Mouse (Mus musculus) erythroblast, embryonic 14.5 days (primary cell): Measurements from ENCODE around the gene Usp34.

ENCODE experiments used
- GATA1 ChIP-seq: IDR thresholded peaks from 2 replicates; pipeline ENCODE4 v1.6.1; 2012; ENCODE audit warnings: low read length, inconsistent platforms, mixed read lengths
- TAL1 ChIP-seq: IDR thresholded peaks from 3 replicates; pipeline ENCODE4 v1.6.1; 2012; ENCODE audit warnings: low read length, inconsistent platforms, mixed read lengths

DNA sequence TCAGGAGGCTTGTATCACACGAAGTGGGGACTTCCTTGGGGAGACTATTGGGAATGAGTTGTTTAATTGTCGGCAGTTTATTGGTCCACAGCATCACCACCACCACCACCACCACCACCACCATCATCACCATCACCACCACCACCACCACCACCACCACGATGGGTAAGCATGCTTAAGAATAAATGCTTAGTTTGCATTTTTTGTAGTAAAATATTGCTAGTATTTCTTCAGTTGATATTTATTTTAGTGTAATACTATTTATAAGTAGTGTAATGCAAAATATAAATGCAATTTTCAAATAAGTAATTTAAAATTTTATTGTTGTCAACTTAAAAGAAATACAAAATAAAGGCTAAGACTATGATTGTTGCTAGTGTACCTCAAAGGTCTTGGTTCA, 57.7 kb downstream of the Usp34 start:
- TF ChIP-seq TAL1, result no peak
- TF ChIP-seq GATA1, result no peak
